Mouse (Mus musculus) liver, postnatal 0 days (tissue): ENCODE measurements around the gene Cops7b. TPM values are rescaled to one million over a fixed set of nuclear protein-coding genes. Genes with fewer than 3 reads are reported as not detected.

ENCODE experiments used
- ATAC-seq: fragments of 200-750 bp; cut with Nextera tagmentation; 2 replicates; pipeline ENCODE4 v1.8.0; 2017; ENCODE audit warnings: mild to moderate bottlenecking, moderate library complexity
- DNase-seq: peaks from one replicate; pipeline ENCODE4 v3.0.0-alpha.2; 2016
- H3K27ac ChIP-seq: fragments of 300-500 bp; sonication (generic); 2 replicates; pipeline ENCODE4 v1.5.1; 2014; ENCODE audit warnings: antibody characterized with exemption, moderate library complexity, mild to moderate bottlenecking, low read depth
- H3K27me3 ChIP-seq: fragments of 300-500 bp; sonication (generic); 2 replicates; pipeline ENCODE4 v1.6.1; 2014; ENCODE audit warnings: low read length, control low read depth, mixed read lengths; ENCODE audit not compliant: insufficient read depth
- H3K36me3 ChIP-seq: fragments of 300-500 bp; sonication (generic); replicated peaks from 2 replicates; pipeline ENCODE4 v1.6.1; 2014; ENCODE audit warnings: mild to moderate bottlenecking, control low read depth, low read length, moderate library complexity, mixed read lengths; ENCODE audit not compliant: insufficient read depth
- H3K4me1 ChIP-seq: fragments of 300-500 bp; sonication (generic); 2 replicates; pipeline ENCODE4 v1.6.1; 2014; ENCODE audit warnings: antibody characterized with exemption, mild to moderate bottlenecking, control low read depth; ENCODE audit not compliant: insufficient read depth
- H3K4me2 ChIP-seq: fragments of 300-500 bp; sonication (generic); 2 replicates; pipeline ENCODE4 v1.6.1; 2014; ENCODE audit warnings: low read depth, mild to moderate bottlenecking, low read length, moderate library complexity, mixed read lengths
- H3K4me3 ChIP-seq: fragments of 300-500 bp; sonication (generic); 2 replicates; pipeline ENCODE4 v1.5.1; 2014; ENCODE audit warnings: low read depth, low read length
- H3K9ac ChIP-seq: fragments of 300-500 bp; sonication (generic); replicated peaks from 2 replicates; pipeline ENCODE4 v1.6.1; 2014; ENCODE audit warnings: mild to moderate bottlenecking, moderate library complexity
- H3K9me3 ChIP-seq: fragments of 300-500 bp; sonication (generic); 2 replicates; pipeline ENCODE4 v1.6.1; 2016; ENCODE audit warnings: mild to moderate bottlenecking, control low read depth, low read length, mixed read lengths
- CTCF ChIP-seq: sonication (generic); IDR thresholded peaks from 2 replicates; pipeline ENCODE4 v1.5.1; 2016; ENCODE audit warnings: antibody characterized with exemption, low read depth
- EP300 ChIP-seq: IDR thresholded peaks from 2 replicates; pipeline ENCODE4 v1.6.1; 2016; ENCODE audit warnings: antibody characterized with exemption, low read depth, mild to moderate bottlenecking
- WGBS: fragments of 180-500 bp; shearing (Covaris S2); extraction: QIAGEN DNeasy Blood & Tissue Kit; methylation state at CpG from one replicate; pipeline ENCODE4 v1.1.7; 2014; ENCODE audit not compliant: insufficient replicate concordance; 5-methylcytosine and 5-hydroxymethylcytosine counted together
- polyA plus RNA-seq: library from polyadenylated mRNA; unstranded; fragments of >200 nt; fragmentation: Nextera tagmentation; extraction: Ambion mirVana; gene quantifications from 2 replicates; pipeline ENCODE4 v1.2.1, GENCODE M21; 2015

Gene Cops7b
- polyA plus RNA-seq, 1 experiment from 2014 or later = 9.8 TPM

DNA sequence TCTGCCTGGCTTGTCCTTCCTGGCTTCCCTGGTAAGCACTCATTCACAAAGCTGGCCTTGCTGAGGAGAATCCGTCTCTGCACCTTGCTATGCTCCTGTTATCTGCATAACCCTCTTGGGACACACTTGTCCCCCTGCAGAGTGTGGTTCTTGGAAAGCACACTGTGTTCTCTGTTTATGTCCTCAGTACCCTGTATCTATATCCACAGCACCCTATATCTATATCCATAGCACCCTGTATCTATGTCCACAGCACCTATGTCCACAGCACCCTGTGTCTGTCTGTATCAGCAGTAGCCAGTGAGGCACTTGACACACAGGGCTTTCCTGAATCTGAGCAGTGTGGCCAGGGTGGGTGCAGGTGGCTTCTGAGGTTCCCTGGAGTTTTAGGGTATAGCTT, 28.2 kb downstream of the Cops7b start:
- H3K9me3 ChIP-seq = no peaks in the 10 kb centered on the region
- 0 out of 2 replicates have a peak, but pooled peaks cover 2% of the 10 kb centered on the region for H3K4me1 ChIP-seq
- H3K27me3 ChIP-seq = no peaks in the 10 kb centered on the region
- no peak for TF ChIP-seq CTCF
- peak; percentile 99 for TF ChIP-seq EP300
- no peak overlapping the region for H3K4me2 ChIP-seq
- WGBS = 56% methylated on average over 1 of the region's 1 CpGs
- no peak overlapping the region for H3K27ac ChIP-seq
- no peak overlapping the region for H3K9ac ChIP-seq
- H3K36me3 ChIP-seq = peaks cover 18% of the 10 kb centered on the region
- ATAC-seq = peak; percentile 96
- no peak for DNase-seq
- H3K4me3 ChIP-seq = no peak overlapping the region

DNA sequence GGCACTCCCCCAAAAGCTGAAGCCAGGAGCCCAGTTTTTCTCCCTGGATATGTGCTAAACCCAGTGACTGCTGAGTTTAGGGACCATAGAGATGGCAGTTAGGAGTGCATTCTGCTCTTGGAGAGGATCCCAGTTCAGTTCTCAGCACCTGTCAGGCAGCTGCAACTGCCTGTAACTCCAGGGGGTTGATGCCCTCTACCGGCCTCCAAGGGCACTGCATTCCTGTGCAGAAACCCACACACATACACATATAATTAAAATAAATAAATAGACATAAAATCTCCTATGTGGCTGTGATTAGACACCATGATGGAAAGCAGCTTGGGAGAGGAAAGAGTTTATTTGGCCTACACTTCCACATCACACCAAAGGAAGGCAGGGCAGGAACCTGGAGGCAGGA, 29.4 kb downstream of the Cops7b start:
- no peak for ATAC-seq
- H3K9ac ChIP-seq = no peak overlapping the region
- H3K36me3 ChIP-seq = peaks cover 12% of the 10 kb centered on the region
- H3K4me1 ChIP-seq = 0 out of 2 replicates have a peak, but pooled peaks cover 2% of the 10 kb centered on the region
- TF ChIP-seq CTCF (peak; percentile 26; the same call in 1 of the 2 replicates), EP300 (no peak)
- H3K27ac ChIP-seq = no peak overlapping the region
- no peak overlapping the region for H3K4me2 ChIP-seq
- no peak for DNase-seq
- no peaks in the 10 kb centered on the region for H3K27me3 ChIP-seq
- no peaks in the 10 kb centered on the region for H3K9me3 ChIP-seq
- H3K4me3 ChIP-seq = no peak overlapping the region
- WGBS = 79% methylated on average over 1 of the region's 1 CpGs

DNA sequence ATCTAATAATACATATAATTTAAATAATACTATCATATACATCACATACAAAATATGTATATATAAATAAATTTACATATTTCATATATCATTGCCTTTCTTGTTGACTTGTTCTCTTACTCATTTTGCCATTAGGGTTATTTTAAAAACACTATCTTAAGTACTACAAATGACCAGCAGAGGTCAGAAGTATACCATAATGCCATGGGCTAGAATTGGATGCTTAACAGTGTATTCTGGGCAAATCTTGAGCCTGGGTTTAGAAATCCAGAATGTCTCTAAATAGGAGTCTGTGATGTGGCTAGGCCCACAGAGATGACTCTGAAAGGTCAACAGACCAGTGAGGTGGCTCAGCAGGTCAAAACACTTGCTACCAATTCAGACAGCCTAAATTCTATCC, 31.6 kb downstream of the Cops7b start:
- Histone ChIP-seq H3K9me3 (no peaks in the 10 kb centered on the region), H3K27ac (no peak overlapping the region), H3K9ac (no peak overlapping the region), H3K27me3 (no peaks in the 10 kb centered on the region), H3K4me1 (peaks cover 3% of the 10 kb centered on the region; the same call in 1 of the 2 replicates), H3K4me3 (no peak overlapping the region), H3K36me3 (no peaks in the 10 kb centered on the region), H3K4me2 (no peak overlapping the region)
- no peak for DNase-seq
- no peak for ATAC-seq
- no peak for TF ChIP-seq EP300
- peak; percentile 57 for TF ChIP-seq CTCF

DNA sequence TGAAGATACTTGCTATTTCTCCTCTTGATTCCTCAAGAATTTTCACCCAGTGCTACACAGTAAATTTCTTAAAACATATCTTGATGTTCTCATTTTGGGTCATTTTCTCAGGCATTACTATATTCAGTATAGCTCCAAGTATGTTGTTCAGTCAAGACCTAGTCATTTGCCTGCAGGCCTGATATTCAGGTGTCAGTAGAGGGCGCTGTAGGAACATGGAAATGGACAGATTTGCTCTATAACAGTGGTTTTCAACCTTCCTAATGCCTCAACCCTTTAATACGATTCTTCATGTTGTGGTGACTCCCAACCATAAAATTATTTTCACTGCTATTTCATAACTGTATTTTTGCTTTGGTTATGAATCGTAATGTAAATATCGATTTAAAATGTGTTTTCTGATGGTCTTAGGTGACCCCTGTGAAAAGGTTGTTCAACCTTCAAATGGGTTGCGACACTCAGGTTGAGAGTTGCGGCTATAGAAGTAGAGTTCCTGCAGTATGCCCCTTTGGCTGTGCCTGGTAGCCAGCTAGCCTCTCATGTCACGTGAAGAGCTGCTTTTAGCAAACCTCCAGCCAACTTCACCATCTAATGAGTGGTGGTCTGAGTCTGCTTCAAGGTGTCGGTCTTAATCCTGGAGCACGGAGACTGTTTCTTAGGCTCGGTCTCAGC, 35.9 kb downstream of the Cops7b start:
- Histone ChIP-seq H3K4me2 (no peak overlapping the region), H3K36me3 (no peaks in the 10 kb centered on the region), H3K27me3 (no peaks in the 10 kb centered on the region), H3K4me3 (no peak overlapping the region), H3K9me3 (no peaks in the 10 kb centered on the region), H3K9ac (no peak overlapping the region), H3K4me1 (peaks cover 3% of the 10 kb centered on the region; the same call in 1 of the 2 replicates), H3K27ac (no peak overlapping the region)
- peak; percentile 93 for ATAC-seq
- TF ChIP-seq CTCF = peak; percentile 89
- TF ChIP-seq EP300 = no peak
- DNase-seq = peak; percentile 75
- WGBS = 43% methylated on average over 10 of the region's 10 CpGs

DNA sequence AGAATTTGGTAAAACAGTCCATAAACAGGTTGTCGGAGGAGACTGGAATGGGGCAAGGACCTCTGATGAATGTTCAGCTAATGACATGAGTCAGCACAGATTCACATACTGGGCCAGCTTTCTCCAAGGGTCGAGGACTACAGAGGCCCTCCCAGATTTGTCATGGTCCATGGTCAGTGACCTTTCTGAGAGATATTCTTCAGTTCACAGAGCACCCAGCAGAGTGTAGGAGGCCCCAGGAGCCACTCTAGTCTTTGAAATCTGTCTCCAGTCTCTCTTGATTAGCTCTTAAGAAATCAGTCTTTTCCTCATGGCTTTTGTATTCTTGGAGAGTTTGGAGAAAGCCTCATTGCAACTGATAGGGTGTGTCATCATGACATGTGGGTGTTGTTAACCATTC, 39.6 kb downstream of the Cops7b start:
- ATAC-seq (no peak), DNase-seq (no peak)
- Histone ChIP-seq H3K4me3 (no peak overlapping the region), H3K9me3 (no peaks in the 10 kb centered on the region), H3K27me3 (no peaks in the 10 kb centered on the region), H3K36me3 (no peaks in the 10 kb centered on the region), H3K27ac (no peak overlapping the region), H3K4me1 (peaks cover 3% of the 10 kb centered on the region; the same call in 1 of the 2 replicates), H3K9ac (no peak overlapping the region), H3K4me2 (no peak overlapping the region)
- no peak for TF ChIP-seq EP300
- no peak for TF ChIP-seq CTCF
- WGBS = 75% methylated on average over 2 of the region's 2 CpGs

DNA sequence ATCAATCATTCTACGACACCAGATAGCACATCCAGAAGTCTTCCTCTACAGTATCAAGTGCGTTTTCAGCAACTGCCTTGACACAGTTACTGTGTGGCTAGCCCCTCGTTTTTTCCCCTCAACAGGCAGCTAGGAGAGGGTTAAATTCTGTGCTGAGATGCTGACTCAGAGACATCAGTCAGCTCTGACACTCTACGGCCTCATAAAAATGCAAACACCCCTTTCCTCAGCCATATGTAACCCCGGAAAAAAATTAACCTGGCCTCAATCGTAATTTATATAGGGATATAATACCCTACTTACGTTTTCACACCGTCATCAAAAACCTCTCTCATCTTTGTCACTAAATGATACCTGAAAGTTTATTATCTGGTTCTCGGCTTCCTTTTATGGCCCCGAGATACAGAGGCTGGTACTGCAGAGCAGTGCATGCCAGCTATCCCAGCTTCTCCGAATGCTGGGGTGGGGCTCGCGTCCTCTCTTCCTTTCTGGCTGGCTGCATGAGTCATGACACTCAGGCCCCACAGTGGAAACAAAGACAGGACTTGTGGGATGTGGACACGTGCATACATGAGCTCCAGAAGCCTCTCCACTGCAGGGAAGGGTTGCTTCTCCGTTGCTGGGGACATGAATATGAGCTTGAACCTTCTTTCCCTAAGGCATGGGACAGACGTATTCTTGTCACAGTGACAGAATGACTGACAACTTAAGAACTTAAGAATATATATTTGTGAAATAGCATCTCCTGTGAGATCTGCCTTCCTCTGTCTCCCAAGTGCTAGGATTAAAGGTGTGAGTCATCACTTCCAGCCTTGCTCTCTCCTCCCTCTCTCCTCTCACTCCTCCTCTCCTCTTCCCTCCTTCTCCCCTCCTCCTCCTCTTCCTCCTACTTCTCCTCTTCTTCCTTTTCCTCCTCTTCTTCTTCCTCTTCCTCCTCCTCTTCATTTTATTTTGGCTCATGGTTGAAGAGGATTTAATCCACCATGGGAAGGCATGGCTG, 40.6 kb downstream of the Cops7b start:
- 48% methylated on average over 16 of the region's 16 CpGs for WGBS
- no peak for ATAC-seq
- TF ChIP-seq CTCF (no peak), EP300 (no peak)

More for the DNA sequence above, 40.6 kb downstream of the Cops7b start:
- no peaks in the 10 kb centered on the region for H3K27me3 ChIP-seq
- no peaks in the 10 kb centered on the region for H3K9me3 ChIP-seq
- no peak overlapping the region for H3K4me2 ChIP-seq
- no peaks in the 10 kb centered on the region for H3K36me3 ChIP-seq
- H3K4me1 ChIP-seq = peaks cover 3% of the 10 kb centered on the region; the same call in 1 of the 2 replicates
- no peak for DNase-seq
- no peak overlapping the region for H3K4me3 ChIP-seq
- no peak overlapping the region for H3K27ac ChIP-seq
- no peak overlapping the region for H3K9ac ChIP-seq
